Mouse (Mus musculus): ENCODE results near the gene Fbxo44.
"Not testable (repeated sequence)": the region's sequence is repeated elsewhere in the genome, so short reads cannot be mapped to it uniquely, and the experiment has no call there.

Gene Fbxo44

DNA sequence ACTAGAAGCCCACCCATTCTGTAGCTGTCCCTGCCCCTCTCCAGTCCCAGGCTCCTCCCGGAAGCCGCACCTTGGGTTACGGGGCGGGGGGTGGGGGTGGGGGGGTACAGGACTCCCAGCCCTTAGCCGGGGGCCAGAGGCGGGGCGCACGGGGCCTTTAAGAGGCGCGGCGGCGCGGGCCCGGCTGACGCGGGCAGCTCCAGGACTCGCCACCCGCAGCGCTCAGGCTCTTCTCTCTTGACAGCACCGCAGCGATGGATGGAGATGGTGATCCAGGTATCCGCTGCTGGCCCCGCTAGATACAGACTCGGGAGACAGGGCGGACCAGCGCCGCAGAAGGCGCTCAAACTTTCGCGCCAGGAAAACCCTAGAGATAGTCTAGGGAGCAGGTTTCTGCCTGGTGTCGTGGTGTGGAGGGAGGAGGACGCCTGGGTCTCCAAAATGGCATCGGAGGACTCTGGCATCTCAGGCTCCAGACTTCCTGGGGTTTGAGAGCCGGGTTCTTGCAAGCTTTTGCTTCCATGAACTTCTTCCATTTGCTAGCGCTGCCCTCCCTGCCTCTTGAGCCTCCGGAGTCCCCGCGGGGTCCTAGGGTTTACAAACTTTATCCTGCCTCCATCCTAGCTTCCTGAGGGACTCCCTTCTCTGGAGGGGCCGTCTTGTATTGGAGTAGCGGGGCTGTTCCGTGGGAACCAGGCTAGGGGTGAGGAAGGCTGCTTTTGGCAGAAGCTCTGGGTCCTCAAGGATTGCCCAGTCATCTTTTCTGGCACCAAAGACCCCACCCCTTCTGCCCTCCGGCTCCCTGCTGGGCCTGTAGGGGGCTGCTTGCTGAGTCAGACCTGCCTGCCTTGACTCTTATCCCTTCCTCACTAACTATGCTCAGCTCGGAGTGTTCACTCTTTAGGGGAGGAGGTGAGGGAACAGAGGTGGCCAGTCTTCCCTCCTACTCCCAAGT lies at the start of gene Fbxo44, which contains the start of gene Fbxo2:
Fbxo44 (minus strand) TSS at position 47 of the 955 bp plus-strand sequence.
Fbxo2 (plus strand) TSS at position 186 of the 955 bp plus-strand sequence.
- DNase-seq: no peak

DNA sequence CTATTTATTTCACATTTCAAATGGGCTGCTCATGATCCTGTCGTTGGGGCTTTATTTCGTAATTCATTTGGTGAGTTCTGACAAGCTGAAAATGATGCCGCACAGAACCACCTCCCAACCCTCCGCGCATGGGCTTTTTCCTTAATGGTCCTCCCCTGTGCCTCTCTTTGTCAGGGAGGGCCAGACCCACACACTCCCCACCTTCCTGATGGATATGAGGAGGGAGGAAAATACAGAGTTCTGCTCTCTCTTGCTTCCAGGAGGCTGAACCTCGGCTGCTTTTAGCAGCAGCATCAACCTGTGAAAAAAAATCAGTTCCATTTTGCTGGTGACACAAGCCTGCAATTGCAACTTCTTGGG lies 44.6 kb upstream of the Fbxo44 start:
- no peak for DNase-seq

DNA sequence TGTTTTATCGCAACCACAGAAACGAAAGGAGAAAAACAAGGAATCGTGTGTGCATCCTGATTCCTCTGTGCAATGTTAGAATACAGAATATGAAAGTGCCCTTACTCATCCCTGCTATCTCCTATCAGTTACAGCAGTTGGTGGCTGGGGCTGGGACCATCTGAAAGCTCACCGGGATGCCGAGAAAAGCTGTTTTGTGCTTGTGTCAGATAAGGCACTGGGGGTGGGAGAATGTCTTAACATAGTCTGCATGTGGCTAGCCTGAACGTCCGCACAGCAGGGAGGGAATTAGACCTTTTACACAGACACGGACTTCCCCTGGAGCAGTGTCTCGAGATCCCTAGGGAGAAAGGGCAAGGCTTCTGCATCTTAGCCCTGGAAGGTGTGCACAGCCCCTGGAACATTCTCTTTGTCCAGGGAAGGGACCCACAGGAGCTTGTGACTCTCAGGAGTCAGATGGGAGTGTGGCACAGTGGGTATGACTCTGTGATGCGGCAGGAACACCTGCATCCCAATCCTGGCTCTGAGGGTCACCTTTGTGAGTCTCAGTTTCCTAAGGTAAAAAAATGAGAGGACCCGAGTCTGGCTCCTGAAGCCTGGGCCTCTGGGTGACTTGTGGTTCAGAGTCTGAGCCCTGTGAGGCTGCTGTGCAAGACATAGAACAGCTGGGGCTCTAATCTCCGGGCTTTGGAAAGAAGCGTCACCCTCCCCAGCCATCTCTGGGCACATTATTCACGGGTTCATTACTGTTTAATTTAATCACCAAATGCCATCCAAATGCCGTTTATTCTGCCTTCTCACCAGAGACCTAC lies 44.0 kb upstream of the Fbxo44 start:
- DNase-seq: no peak

DNA sequence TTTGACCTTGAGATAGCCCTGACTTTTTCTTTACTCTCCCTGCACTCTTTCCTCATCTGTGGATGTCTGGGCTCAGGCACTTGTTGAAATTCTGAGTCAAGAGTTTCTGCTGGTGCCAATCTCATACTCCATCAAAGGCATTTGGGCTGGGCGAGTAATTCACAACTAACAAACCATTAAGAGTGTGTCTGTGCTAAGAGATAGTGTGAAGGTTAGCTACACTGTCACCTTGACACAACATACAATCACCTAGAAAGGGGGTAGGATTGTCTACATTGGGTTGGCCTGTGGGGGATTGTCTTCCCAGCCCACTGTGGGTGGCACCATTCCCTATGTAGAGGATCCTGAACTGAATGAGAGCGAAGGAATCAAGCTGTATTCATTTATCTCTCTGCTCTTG lies 43.3 kb upstream of the Fbxo44 start:
- DNase-seq: no peak

DNA sequence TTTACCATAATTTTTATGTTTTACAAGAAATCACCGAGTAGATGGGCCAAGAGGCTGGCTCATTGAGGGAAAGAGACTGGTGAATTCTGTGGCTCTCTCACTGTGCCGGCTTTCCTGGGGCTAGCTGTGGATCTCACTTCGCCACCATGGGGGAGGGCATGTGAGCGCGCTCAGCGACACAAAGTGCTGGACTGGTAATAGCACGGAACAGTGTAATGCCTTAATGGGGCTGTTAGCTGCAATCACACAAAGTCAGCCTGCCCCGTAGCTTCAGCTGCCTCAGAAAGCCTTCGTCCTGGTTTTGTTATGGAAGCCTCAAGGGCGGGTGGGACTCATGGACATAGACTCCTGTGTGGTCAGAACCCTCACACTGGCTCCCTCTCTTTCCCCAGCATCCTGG lies 38.4 kb upstream of the Fbxo44 start:
- DNase-seq: no peak

DNA sequence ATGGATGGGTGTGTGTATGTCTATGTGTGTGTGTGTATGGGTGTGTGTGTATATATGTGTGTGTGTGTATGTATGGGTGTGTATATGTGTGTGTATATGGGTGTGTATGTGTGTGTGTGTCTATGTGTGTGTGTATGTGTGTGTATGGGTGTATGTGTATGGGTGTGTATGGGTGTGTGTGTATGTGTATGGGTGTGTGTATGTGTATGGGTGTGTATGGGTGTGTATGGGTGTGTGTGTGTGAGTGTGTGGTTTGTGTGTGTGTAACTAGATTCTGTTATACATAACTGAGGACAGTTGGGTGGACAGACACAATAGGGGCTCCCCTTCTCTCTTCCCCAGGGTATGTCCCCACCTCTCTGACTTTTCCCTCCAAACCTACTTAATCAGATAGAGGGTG lies 34.1 kb upstream of the Fbxo44 start:
- no peak for DNase-seq

DNA sequence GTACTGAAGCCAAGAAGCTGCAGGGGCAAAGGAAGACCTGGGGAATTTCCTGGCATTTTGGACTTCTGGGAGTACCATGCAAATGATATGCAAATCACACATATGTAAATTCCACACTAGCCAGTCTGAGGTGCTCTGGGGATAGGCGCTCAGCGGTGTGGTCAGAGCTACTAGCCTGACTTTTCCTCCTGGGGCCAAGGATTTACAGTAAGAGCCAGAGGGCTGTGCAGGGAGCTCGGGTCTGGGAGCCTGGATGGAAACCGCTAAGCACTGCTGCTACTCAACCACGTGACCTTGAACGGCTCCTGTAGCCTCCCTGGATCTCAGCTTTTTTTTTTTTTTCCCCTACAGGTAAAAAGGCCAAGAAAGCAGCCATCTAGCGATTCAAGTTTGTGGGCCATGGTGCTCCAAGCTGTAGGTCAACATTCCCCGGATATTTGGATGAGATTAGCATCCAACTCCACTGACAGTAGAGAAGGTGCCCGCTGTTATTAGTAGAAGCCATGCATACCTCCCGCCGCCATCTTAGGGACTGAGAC lies 32.5 kb upstream of the Fbxo44 start:
- no peak for DNase-seq

DNA sequence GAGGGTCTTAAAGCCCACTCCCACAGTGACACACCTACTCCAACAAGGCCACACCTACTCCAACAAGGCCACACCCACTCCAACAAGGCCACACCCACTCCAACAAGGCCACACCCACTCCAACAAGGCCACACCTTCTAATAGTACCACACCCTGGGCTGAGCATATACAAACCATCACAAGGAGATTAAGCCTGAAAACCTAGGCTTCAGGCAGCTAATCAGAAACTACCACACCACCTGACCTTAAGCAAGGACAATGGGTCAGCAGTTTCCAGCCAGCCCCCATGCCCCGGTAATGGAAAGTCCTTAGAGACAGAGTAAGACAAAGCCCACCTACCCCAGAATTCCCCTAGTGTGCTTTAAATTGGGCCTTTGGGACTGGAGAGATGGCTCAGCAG lies 28.5 kb upstream of the Fbxo44 start:
- DNase-seq: not testable (repeated sequence)

DNA sequence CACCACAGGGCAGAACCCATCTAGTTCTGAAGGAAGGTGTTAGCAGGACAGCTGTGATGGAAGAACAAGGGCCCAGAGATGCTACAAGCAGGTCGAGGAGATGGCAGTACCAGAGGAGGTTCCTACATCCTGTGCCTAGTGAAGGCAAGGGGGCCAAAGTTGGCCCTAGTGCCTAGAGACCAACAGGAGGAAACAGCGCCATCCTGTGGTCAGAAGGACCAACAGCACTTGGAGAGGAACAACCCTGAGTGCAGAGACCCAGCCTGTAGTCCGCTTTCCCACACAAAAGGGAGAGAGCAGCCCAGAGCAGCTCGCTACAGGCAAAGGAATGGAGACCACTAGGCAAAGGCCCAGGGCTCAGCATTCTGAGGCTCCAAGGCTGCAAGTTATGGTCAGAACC lies 25.5 kb upstream of the Fbxo44 start:
- no peak for DNase-seq

DNA sequence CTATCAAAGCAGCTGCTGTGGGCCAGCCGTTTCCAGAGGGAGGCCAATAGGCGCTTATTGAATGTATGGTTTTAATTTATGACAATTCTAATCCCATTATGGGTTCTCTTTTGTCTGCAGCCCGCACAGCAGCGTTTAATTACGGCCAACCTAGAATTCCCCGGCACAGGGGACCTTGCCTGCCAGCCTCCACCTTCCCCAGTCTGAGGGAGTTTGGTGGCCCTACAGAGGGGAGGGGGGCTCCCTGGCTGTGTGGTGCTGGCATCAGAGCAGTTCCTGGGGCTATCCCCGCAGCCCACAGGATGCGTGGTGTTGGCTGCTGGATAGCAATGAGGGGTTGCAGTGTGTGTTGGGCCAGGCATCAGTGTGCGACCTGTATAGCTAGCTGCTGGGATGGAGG lies 24.3 kb upstream of the Fbxo44 start:
- no peak for DNase-seq

DNA sequence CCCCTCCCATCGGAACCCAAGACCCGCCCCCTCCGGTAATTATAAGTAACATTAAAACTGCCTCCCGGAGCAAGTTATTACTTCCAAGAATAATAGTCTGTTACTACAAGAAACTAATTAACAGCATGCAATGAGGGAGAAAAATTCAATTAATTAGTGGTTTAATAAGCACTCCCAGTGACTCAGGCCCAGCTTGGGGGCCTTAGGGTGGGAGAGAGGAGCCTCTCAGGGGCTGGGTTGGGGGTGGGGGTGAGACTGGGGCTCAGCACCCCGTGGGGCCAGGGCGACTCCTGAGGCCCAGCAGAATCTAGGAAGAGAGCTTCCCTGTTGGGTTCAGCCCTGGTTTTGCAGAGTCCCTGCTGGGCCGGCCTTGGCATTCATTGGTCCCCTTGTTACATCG lies 22.1 kb upstream of the Fbxo44 start:
- no peak for DNase-seq

DNA sequence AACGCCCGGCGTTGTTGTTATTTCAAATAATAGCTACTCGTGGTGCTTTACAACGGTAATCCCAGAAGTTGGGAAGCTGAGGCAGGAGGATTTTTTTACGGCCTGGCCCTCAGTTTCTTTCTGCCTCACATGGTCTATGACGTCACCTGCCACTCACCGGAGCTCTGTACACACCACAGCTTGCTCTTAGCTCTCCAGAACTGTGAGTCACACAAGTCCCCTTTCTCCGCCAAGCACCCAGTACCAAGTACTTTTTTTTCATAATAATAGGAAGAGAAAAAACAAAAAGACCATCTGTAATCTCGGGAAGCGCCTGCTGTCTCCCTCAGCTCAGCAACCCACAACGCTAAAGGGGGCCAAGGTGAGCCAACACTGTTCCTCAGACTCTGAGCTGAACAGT lies 21.2 kb upstream of the Fbxo44 start:
- DNase-seq: no peak

DNA sequence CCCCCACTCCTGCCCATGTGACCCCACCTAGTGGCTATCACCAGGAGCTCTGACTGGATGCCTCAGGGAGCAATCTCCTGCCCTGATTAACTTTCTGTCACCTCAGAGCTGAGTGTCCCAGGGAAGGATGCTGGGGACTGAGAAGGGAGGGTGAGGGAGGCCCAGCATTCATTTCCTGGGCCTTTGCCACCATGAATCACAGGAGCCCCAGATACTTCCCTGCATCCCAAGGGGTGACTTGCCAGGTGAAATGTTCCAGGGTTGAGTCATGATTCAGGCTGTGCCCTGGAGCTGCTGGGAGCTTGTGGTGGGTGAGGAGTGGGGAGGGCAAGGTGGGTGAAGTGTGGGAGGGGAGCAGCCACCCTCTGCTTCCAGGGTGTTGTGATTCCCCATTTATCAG lies 17.4 kb upstream of the Fbxo44 start:
- DNase-seq: no peak

DNA sequence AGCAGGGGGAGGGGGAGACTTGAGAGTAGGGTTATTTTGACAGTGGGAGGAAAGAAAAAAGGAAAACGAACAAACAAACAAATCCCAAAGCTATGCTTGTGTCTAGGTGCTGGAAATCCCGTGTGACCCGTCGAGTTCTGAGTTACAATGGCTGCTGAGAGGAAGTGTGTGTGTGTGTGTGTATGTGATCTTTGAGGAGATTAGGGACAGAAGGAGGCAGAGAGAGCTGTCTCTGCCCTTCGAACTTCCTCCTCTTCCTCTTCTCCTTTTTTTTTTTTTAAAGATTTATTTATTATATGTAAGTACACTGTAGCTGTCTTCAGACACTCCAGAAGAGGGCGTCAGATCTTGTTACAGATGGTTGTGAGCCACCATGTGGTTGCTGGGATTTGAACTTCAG lies 16.3 kb upstream of the Fbxo44 start:
- not testable (repeated sequence) for DNase-seq

DNA sequence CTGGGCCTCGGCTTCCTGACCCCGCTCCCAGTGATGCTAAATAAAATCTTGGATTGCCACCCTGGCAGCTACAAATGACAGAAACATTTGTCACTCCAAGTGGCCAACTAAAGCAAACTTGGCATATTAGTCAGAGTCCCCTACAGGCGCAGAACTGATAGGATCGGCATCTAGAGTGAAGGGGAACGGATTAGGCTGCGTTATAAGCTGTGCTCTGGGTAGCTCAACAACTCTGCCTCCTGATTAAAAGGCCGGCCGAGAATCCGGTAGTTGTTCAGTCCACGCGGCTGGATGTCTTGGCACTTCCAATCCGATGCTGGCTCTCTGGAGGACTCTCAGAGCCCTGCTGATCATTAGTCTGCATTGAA lies 14.2 kb upstream of the Fbxo44 start:
- DNase-seq: no peak

DNA sequence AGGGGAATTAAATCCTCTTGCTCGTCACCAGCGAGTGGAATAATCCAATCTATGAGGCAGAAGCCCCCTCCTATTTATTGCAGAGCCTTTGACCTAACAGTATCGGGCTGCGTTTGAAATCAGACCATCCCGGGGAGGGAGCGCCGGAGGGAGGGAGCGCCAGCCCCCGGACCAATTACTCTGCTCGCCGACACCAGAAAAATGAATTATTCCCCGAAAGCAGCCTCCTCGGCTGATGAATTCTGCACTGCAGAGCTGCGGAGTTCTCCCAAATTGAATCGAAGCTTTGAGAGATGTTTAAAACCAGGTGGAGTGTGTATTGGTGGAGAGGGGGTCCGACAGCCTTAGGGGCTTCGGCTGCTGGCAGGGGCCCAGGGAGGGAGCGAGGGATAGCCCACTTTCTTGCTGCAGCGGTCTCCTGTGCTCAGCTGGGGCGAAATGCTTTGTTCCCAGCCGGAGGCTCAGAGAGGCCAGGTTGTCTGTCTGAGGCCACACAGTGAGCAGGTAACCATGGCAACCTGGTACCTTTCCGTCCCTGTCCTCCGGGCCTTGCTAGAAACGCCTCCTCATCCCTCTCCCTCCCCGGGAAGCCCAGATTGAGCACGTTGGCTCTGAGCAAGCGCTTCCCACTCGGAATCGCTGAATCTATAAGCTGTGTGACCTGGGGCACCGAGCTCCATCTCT lies 13.7 kb upstream of the Fbxo44 start:
- DNase-seq: no peak

DNA sequence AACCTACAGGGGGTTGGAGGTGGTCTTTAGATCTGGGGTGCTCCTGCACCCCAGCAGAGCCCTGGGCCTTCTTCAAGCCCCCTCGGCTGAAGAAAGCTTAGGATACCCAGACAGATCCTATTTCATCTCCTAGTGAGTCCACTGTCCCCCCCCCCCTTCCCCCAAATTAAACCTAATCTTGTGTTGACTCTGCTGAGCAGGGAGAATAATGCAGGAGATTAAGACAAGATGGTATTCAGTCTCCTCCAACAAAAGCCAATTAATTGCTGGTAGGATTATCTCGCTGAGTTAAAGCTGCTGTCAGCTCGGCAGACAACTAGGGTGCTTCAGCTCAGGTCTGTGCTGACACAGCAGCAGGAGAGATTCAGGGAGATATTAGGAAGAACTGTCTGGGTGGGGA lies 11.0 kb upstream of the Fbxo44 start:
- DNase-seq: no peak

DNA sequence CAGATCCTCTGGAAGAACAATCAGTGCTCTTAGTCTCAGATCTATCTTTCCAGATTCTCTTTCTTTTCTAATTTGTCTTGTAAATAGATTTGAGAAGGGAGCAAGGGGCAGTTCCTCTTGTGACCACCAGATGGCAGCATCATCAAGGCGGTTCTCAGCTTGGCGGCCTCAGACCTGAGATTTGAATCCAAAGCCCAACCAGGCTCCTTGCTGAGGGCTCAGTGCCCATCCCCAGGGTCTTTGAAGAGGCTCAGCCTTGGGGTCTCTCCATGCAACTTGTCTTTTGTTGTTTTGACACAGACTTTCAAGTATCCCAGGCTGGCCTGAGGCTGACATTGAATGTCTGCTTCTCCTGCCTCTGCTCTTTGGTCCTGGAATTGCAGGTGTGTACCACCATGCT lies 10.6 kb upstream of the Fbxo44 start:
- DNase-seq: no peak

DNA sequence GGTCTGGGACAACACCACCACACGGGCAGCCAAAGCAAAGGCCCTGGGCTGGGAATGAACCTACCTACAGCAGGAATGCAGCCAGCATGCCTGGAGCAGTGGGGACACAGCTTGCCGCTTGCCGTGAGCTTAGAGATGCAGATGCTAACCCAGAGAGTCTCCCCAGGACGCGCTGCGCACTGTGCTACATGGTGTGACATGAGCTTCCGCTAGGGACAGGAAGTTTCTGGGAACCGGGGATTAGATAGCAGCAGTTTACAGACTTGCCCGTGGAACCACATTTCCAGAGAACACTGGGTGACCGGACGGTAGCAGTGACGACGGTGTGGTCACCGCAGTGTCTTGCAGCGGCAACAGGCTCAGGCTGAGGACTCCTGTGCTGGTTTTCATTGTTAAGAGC lies 9.3 kb upstream of the Fbxo44 start:
- DNase-seq: no peak

DNA sequence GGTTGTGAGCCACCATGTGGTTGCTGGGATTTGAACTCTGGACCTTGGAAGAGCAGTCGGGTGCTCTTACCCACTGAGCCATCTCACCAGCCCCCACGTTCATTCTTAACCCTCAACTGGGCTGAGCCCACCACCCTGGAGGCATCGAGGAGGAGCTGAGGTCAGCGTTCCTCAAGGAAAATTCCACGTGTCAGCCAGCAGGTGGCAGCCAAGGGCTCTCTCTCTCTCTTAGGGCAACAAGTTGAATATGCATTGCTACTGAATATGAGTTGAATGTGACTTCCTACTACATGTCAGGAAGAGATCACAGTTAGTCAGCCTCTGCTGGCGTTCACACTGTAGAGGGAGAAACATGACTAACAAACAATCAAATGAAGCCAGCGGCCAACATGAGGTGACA lies 8.0 kb upstream of the Fbxo44 start:
- no peak for DNase-seq

DNA sequence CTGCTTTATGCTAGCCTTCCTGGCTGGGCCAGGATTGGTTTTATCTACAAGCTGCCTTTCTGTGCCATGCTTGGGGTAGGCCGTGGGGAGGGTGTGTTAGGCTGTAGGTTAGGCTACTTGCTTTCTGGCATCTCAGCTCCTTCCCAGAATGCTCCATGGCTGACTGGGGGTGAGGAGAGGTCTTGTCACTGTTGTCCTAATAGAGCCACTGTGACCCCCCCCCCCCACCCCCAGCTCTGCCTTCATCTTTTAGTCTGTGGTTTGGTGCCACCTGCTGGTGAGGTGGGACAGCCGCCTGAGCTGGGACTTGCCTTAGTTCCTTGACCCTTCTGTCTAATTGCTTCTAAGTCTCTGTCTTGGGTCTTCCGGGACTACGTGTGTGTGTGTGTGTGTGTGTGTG lies 6.7 kb upstream of the Fbxo44 start:
- DNase-seq: peak in 1 of 2 experiments; percentile 44

DNA sequence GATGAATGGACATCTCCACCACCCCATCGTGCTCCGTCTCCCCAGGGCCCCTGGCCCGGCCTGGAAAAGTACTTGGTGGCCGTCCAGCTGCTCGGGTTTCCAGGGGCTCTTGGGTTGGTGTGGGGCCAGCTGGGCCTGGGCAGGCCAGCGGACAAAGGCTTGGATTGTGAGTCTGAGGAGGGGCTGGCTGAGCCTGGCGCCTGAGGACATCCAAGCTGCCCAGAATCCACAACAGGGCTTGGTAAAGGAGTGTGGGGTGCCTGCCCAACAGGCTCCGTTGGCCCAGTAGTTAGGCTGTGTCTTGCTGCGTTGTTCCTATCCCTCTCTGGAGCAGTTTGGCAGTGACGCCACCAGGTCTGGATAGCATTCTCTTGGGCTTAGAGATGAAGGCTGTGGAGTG lies 6.1 kb upstream of the Fbxo44 start:
- DNase-seq: no peak

DNA sequence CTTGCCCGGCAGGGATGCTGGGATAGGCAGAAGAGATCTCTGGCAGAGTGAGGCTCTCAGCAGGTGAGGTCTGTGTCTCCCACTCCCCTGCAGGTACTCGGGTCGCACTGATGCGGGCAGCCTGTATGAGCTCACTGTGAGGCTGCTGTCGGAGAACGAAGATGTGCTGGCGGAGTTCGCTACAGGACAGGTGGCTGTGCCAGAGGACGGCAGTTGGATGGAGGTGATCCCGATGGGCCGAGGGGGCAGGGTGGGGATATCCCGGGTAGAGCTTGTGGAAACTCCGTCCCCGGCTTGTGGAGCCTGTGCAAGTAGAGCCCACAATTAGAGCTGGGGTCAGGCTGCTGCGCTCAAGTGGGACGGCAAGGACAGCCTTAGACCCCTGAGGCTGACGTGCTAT lies 5.3 kb upstream of the Fbxo44 start:
- no peak for DNase-seq
